Mouse (Mus musculus) large intestine, adult 2 months (tissue): ENCODE results near the gene 4932438H23Rik. TPM values are rescaled to one million over a fixed set of nuclear protein-coding genes. Genes with fewer than 3 reads are reported as not detected.

Source experiments
- DNase-seq: peaks from one replicate; pipeline ENCODE4 v3.0.0-alpha.2; 2012; ENCODE audit warnings: low read depth, low spot score
- WGBS: fragments of 180-500 bp; shearing (Covaris S2); methylation state at CpG from one replicate; pipeline ENCODE4 v1.1.7; 2018; 5-methylcytosine and 5-hydroxymethylcytosine counted together
- polyA plus RNA-seq: library from polyadenylated mRNA; depleted of rRNA; stranded (reverse); fragments of >200 nt; gene quantifications from 2 replicates; pipeline ENCODE4 v1.2.3, GENCODE M21; 2012

4932438H23Rik gene
- polyA plus RNA-seq, 1 experiment, result 1.7 TPM

DNA sequence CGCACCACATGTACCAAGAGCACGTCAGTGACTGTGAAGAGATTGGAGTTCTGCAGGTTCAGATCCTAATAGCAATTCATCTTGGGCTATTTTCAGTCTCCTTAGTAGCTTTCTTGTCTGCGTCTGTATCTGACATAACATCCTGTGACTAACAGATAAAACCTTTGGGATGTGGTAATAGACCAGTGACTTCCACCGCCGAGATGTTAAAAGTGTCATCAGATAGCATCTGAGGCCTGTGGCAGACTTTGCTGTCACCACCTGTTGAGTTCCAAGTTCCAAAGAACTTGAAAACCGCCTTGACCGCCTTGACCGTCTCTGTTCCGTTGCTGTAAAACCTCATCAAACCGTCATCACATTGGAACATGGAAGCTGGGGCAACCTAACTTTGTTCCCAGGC lies 31.1 kb downstream of the 4932438H23Rik start:
- WGBS, result 92% methylated on average over 10 of the region's 10 CpGs
- no peak for DNase-seq

DNA sequence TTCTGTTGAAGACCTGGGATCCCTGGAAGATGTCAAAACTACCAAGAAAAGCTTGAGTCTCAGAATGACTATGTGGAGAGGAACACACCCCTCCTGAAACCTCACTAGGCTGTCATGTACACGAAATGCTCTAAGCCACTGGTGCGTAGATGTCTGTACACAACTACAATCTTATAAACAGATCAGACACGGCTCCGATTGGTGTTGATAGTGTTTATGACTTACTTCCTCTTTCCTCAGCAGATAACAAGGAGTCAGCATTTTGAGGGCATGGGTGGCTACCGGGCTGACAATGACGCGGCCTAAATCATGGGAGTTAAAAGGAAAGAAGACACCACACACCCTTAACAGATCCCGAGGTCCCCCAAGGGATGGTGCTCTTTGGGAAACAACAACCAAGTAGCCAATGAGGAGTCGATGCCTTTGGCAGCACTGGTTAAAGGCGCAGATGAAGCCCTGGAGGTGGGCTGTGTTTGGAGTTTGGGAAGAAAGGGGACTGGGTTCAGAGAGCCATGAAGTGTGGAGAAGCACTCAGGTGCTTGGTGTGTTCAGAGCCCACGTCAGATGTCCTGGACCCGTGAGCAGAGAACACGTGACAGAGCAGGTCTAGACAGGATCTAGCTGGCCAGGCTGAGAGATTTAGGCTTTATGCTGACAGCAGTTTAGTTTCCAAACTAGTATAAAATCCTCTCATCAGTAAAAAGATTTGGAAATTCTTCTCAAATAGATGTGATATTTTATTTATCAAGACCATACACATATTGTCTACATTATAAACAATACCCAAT lies 33.2 kb downstream of the 4932438H23Rik start:
- 37% methylated on average over 13 of the region's 13 CpGs for WGBS
- no peak for DNase-seq

DNA sequence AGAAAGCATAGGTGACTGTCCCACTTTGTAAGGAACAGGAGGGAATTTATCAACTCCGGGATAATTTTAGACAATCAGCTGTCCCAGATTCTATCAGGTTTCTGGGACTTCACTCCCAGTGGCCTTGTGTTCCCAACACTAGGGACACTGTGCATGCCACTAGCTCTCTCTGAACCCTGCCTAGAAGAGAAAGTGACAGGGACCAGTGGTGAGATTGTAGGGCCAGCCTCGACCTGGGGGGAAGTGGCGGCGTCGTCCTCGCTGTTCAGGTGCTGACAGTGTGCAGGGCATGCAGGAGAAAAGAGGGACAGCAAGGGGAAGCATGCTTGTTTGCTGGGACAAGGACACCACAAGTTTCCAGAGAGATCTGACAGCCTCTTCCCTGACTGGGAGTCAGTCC lies 37.2 kb downstream of the 4932438H23Rik start:
- DNase-seq, result no peak
- WGBS, result 79% methylated on average over 6 of the region's 6 CpGs

DNA sequence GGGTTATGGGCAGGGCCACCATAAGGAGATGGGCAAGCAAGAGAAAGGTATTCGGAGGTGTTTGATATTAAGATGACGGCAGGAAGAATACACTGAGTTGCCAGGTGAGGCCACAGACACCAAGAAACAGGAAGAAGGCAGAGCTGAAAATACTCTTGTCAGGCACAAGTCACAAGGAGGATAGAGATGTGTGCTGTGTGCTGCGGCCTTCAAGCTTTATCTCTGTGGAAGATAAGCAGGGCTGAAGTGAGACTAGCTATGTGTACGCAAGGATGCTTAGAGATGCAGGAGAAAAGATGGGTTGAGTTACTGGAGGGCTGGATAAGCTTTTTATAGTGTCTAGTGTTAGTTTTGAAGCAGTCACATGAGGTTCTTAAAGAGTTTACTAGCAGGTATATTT lies 37.7 kb downstream of the 4932438H23Rik start:
- WGBS, result 62% methylated on average over 4 of the region's 4 CpGs
- DNase-seq, result no peak

DNA sequence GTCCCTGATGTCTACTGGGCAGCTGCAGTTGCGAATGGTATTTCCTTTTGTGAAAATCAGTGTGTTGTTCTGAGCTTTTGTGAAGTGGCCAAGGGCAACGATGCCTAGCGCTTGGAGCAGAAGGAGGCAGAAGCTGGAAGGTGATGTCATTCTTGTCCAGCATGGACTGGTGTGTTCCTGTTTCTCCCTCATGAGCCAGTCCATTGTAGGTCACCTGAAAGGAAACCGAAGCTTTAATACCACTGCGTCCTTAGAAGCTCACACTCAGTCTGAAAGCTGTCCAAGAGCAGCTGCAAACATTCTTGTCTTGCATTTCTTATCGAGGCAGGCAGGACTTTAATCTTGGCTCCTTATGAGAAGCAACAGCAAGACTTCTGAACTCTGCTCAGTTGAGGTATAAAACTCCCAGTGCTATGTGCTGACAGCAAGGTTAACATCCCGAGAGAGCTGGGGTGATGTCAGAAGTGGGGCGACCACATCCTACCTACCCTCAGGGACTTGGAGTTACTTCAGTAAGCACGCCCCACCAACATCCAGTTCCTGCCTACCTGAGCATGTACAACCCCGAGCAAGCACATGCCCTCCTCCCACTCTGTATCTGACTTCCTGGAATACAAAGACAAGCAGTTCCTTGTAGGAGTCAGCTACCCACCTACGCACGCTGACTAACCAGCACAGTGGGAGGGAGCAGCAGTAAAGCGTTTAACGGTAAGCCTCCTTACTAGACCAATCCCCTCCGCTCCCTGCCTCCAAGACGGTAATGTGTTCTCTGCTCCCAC lies 38.7 kb downstream of the 4932438H23Rik start:
- DNase-seq, result no peak
- WGBS, result 17% methylated on average over 16 of the region's 16 CpGs

DNA sequence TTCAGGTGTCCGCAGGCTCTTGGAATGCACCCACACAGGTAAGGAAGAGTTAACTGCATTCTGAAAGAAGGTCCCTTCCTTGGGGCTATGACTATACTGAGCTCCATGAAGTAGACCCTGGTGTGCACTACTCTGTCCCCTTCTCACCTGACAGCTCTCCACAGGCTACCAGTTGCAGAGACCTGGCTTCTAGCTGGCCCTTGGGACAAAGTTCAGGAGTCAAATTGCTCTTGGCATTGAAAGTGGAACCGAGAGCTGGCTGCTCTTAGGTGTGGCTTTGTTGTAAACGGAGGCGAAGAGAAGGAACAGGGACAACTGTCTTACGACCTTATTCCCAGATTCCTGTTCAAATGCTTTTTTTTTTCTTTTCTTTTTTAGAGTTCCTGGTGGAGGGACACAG lies 39.8 kb downstream of the 4932438H23Rik start:
- peak; percentile 90 for DNase-seq

DNA sequence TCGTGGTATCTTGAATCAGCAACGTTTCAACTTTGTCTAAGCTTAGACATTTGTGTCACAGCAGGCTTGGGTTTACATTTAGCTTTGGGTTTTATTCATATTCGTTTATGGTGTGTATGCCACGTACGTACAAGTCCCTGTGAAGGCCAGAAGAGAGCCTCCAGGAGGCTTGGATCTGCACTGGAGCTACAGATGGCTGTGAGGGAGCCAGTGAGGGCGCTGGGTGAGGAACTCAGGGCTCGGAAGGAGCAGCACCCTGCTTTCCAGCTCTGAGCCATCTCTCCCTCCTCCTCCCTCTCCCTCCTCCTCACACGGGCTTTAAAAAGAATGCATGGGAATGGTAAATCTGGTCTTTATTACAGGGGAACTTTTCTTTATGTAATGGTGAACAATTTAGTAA lies 41.3 kb downstream of the 4932438H23Rik start:
- no peak for DNase-seq
- WGBS, result 49% methylated on average over 8 of the region's 8 CpGs

More for the DNA sequence above, 39.8 kb downstream of the 4932438H23Rik start:
- 33% methylated on average over 5 of the region's 5 CpGs for WGBS

DNA sequence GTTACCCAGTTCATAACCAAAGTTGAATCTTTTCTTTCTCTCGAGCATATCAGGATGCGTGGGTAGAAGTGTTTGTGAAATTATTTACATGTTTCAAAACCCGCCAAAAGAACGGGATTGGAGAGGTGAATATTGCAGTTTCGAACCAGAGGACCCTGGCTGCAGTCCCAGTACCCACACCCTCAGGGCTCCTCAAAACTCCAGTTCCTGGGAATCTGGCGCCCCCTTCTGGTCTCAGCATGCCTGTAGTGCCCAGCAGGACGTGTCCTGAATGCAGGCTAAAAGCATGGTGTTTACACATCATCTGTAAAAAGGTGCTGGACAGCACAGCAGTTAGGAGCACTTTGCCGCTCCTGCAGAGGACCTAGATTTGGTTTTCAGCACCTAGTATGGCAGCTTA lies 49.4 kb downstream of the 4932438H23Rik start:
- no peak for DNase-seq
- WGBS, result 63% methylated on average over 8 of the region's 8 CpGs

DNA sequence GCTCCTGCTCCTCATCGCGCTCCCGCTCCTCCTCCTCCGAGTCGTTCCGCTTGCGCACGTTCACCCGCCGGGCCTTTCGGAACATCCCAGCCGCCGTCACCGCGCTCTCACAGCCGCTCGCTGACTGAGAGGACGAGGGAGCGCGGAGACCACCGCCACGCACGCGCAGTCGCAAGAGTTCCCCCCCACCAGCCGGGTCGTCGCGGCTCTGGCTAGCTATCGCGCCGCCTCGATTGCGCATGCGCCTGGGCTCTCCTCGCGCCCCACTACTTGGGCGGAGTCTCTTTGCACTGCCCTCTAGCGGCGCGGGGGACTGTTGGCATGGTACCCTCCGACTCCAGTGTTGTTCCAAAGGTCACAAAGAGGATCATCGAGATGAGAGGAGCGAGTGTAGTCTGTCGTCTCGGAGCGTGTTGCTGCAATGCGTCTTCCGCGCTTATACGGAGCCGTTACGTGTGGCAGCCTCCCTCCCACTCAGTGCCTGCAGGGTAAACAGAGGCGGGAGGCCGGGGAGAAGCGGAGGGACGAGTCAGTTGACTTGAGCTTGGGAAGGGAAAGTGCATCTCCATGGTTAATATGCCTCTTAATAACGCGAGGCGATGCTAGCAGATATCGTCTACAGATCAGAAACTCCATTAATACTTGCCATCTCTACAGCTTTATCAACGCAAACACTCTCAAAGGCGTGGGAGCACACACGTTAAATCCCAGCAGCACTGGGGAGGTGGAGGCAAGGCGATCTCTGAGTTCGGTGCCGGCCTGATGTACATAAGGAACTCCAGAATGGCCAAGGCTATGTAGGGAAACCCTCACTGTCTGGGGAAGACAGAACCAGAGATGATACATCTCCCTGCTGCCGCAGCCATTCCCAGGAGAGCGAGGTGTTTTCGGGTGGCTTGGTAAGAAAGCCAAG lies 50.4 kb downstream of the 4932438H23Rik start, which contains the start of gene Paxbp1:
Gene Paxbp1, minus strand, starts transcription at position 274 of the 913 bp plus-strand sequence.
- DNase-seq, result peak; percentile 97
- 1% methylated on average over 68 of the region's 70 CpGs for WGBS

DNA sequence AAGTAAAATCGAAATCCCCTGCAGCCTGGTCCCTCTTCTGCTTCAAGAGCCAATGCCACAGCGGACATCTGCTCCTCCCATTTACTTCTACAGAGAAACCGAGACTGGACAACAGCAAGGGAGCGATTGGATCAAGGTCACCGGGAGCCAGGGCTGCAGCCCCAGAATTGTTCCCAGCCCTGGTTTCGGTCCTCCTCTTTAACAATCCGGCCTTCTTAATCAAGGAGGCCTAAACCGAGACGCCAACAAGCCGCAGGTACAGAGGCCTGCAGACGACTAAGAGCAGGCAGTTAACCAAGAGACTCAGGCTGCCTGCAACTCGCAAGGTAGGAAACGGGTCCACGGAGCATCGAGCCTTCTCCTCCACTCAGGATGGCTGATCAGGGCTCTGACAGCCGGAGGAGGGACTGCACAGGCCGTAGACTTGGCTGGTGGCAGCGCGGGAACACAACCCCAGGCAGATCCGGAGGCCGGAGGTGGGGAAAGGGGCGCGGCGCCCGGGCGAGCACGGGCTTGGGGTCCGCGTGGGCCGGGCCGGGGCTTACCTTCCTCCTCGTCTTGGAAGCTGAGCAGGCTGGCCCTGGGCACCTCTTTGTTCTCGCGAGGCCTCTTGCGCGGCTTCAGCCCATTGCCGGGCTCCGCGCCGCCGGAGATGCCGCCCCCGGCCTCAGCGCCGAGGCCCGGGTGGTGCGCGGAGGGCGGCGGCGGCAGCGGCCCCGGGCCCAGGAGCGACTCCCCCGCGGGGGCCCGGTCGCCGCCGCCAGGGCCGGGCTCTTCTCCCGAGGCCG lies 51.3 kb downstream of the 4932438H23Rik start:
- under 1% methylated on average over 63 of the region's 63 CpGs for WGBS
- no peak for DNase-seq

DNA sequence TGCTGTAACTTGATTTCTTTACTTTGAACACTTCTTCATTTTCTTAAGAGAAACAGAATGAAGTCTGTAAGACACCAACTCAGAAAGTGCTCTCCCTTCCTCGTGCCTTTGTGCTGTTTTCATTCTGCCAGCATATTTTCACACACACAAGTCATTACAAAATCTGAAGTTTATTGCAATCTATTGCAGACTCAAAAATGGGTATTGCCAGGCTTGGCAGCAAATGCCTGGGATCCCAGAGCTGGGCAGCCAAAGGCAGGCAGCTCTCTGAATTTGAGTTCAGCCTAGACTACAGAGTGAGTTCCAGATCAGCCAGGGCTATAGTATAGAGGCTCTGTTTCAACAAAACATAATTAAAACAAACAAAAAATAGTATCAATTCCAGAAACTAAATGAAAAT lies 52.3 kb downstream of the 4932438H23Rik start:
- no peak for DNase-seq
- 8% methylated on average over 1 of the region's 1 CpGs for WGBS

DNA sequence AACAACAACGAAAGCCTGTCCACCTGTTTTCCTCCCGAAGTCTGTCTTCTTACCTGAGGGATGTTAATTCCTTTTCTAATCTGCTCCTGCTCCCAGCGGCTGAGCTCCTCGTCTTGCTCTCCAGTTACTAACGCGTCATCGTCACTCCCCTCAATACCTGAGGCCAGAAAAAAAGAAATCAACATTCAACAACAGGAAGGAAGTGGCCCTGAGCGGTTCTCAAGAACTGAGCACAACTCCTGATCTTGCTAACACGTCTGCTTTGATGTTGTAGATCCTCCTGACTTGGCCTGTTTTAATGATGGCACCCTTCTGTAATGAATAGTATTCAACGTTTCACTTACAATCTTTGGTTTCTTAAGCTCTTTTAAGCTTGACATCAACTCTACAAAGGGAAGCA lies 59.1 kb downstream of the 4932438H23Rik start:
- no peak for DNase-seq
- whole genome bisulfite sequencing, result 87% methylated on average over 10 of the region's 10 CpGs

DNA sequence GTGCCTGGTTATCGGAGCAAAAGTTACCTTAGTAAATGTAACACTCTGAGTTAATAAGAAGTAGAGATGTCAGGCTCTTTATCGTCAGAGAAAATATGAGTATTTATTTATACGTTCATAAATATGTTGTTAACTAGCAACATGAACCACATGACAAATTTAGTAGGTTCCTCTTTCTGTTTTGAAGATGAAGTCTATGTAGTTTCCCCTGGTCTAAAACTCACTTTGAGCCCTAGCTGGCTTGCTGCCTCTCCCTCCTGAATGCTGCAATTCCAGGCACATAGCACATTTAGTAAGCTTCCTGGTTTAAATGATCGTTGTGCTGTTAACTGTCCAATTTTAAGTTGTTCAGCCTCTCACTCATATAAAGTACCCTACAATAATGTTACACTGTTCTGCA lies 64.2 kb downstream of the 4932438H23Rik start:
- DNase-seq, result no peak
- WGBS, result 77% methylated on average over 4 of the region's 4 CpGs

DNA sequence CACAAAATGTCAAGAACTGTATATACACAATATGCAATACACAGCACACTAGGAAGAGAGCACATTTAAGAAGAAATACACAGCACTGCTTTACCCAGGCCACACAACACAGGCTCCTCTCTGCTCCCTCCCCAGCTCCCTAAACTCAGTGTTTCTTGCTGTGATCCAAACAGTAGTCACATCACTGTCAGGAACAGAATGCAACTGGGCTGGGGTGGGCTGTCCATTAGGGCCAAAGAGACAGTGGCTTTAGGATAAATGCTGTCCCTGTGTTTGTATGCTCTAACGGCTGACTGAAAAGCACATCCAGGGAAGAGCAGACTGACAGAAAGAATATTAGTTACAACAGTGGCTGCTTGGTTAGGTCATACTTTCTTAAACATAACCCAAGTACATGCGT lies 65.0 kb downstream of the 4932438H23Rik start:
- no peak for DNase-seq
- 90% methylated on average over 2 of the region's 2 CpGs for WGBS

DNA sequence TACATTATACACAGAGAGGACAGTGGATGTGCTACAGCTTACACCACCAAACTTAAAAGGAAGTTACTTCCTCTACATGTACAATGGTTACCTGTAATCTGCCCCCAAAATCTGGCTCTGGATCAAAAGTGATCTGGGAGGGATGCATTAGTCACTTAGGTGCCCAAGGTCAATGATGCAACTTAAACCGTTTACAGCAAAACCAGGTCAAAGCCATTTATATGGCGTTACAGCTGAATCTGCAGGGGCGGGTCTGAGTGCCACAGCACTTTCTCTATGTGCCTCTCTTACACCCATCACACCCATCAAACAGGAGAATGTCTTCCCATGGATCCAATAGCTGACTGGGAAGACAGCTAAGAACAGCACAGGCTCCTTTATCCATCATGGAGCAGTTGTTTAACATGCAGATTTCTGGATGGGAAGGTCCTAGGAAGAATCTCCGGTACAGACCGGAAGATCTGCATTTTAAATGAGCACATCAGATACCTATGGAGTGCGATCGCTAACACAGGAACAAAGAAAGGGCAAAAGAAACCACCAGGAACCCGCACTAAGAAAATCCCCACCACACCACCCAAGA lies 65.7 kb downstream of the 4932438H23Rik start:
- DNase-seq, result no peak
- 68% methylated on average over 8 of the region's 8 CpGs for WGBS

DNA sequence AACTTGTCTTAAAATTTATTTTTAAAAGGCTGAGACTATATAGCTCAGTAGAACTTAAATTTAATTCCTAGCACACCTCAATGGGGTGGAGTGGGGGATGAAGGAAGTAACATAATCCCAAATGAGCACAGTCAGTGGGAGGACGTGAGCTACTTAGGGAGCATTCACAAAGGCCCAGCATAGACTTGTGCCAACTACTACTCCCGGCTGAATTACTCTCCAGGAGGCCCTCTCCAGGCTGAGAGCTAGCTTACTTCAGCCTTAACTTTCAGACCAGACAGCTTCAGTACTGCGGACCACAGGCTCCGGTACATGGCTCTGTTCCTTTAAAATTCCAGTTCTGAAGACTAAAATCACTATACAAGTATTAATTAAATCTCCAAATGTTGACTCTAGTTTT lies 68.6 kb downstream of the 4932438H23Rik start:
- DNase-seq, result no peak
- WGBS, result 89% methylated on average over 4 of the region's 4 CpGs

DNA sequence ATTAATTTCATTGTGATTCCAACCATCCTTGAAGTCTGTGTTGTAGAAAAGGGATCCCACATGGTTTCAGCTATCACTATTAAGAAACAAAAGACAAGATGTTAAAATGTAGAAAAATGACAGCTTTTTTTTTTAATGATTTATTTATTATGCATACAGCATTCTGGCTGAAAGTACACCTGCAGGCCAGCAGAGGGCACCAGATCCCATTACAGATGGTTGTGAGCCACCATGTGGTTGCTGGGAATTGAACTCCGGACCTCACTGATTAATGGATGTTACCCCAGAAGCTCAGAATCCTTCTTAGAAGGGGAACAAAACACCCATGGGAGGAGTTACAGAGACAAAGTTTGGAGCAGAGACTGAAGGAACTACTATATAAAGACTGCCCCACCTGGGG lies 71.5 kb downstream of the 4932438H23Rik start:
- WGBS, result 93% methylated on average over 1 of the region's 1 CpGs
- DNase-seq, result no peak

DNA sequence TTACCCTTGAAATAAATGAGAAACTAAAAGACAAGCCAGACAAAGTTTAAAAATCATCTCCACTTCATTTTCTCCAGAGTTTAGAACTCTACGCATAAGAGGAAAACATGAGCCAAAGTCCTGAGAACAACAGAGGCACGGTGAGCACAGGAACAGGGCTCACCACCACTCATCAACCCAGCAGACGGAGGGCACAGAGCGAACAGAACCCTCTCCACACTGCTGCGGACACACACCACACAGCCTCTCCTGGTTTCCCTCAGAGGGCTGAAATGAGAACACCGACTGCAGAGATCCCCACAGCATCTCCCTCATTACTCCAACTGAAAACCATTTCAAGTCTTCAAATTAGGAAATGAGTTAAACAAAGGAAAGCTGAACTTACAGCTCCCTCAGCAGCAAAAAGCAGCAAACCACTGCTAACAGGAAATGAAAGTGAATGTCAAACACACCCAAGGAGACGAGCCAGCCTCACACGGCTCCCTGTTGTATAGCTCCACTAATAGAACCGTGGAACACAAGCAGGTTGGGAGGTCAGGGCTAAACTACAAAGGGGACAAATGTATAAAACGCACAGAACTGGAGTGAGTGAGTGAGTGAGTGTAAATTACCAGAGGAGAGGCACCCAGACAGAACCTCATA lies 74.0 kb downstream of the 4932438H23Rik start:
- no peak for DNase-seq
- 80% methylated on average over 10 of the region's 10 CpGs for whole genome bisulfite sequencing
